Mouse (Mus musculus) hindbrain, embryonic 16.5 days (tissue): ENCODE measurements around the gene 4930412O13Rik. TPM values are rescaled to one million over a fixed set of nuclear protein-coding genes. Genes with fewer than 3 reads are reported as not detected.

ENCODE experiments used
- ATAC-seq: fragments of 200-750 bp; cut with Nextera tagmentation; 2 replicates; pipeline ENCODE4 v1.8.0; 2017; ENCODE audit warnings: moderate TSS enrichment, moderate library complexity
- H3K27ac ChIP-seq: fragments of 300-500 bp; sonication (generic); 2 replicates; pipeline ENCODE4 v1.5.1; 2014; ENCODE audit warnings: low read depth, mild to moderate bottlenecking, control low read depth, low read length, moderate library complexity
- H3K27me3 ChIP-seq: fragments of 300-500 bp; sonication (generic); replicated peaks from 2 replicates; pipeline ENCODE4 v1.6.1; 2014; ENCODE audit warnings: low read length; ENCODE audit not compliant: control insufficient read depth, insufficient read depth
- H3K36me3 ChIP-seq: fragments of 300-500 bp; sonication (generic); 2 replicates; pipeline ENCODE4 v1.6.1; 2014; ENCODE audit warnings: mild to moderate bottlenecking, low read length, moderate library complexity, mixed read lengths; ENCODE audit not compliant: control insufficient read depth, insufficient read depth
- H3K4me1 ChIP-seq: fragments of 300-500 bp; sonication (generic); 2 replicates; pipeline ENCODE4 v1.6.1; 2014; ENCODE audit warnings: low read depth, low read length; ENCODE audit not compliant: control insufficient read depth, insufficient read depth
- H3K4me2 ChIP-seq: fragments of 300-500 bp; sonication (generic); 2 replicates; pipeline ENCODE4 v1.6.1; 2014; ENCODE audit warnings: mild to moderate bottlenecking, low read length, control low read depth, moderate library complexity
- H3K4me3 ChIP-seq: fragments of 300-500 bp; sonication (generic); 2 replicates; pipeline ENCODE4 v1.5.1; 2014; ENCODE audit warnings: mild to moderate bottlenecking, low read length, control low read depth, moderate library complexity
- H3K9ac ChIP-seq: fragments of 300-500 bp; sonication (generic); 2 replicates; pipeline ENCODE4 v1.6.1; 2014; ENCODE audit warnings: low read depth, mild to moderate bottlenecking, control low read depth, low read length, moderate library complexity
- H3K9me3 ChIP-seq: fragments of 300-500 bp; sonication (generic); 2 replicates; pipeline ENCODE4 v1.6.1; 2014; ENCODE audit warnings: mild to moderate bottlenecking, low read length, moderate library complexity; ENCODE audit not compliant: control insufficient read depth
- WGBS: fragments of 180-500 bp; shearing (Covaris S2); extraction: QIAGEN DNeasy Blood & Tissue Kit; methylation state at CpG from one replicate; pipeline ENCODE4 v1.1.7; 2014; 5-methylcytosine and 5-hydroxymethylcytosine counted together
- polyA plus RNA-seq: library from polyadenylated mRNA; unstranded; fragments of >200 nt; fragmentation: Nextera tagmentation; extraction: Ambion mirVana; gene quantifications from 2 replicates; pipeline ENCODE4 v1.2.1, GENCODE M21; 2015

4930412O13Rik gene
- polyA plus RNA-seq, 1 experiment from 2014 or later, result 0.28 TPM

DNA sequence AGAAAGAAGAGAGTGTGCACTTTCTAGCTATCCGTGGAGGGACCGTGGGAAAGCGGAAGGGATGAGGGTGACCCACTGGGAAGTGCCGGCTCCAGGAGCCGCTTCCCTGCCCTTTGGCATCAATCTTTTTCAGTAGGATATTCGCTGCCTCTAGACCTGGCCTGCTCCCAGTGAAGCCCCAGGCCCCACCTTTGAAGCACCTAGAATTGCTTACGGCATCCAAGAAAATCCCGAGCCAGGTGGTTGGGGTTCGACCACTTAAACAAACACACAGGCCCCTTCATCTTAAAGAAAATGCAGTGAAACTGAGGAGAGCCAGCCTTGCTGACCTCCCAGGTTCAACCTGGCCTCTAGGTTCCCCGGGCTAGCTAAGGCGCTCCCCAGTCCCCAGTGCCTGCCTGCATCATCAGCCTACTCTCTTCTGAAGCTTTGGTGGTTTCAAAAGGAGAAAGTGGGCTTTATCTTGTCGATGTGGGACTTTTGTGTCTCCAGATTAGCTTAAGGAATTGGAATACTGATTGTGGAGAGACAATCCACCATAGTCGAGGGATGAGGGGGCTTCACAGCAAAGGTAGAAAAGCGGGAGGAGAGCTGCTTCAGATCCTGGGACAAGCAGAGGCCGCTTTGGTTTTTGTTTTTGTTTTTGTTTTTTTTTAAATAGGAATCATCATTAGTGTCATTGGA is 3.6 kb downstream of the 4930412O13Rik start:
- H3K4me3 ChIP-seq, result peak overlapping the region; percentile 17; the same call in 1 of the 2 replicates
- WGBS, result 2% methylated on average over 15 of the region's 15 CpGs
- no peak overlapping the region for H3K9ac ChIP-seq
- no peak overlapping the region for H3K27ac ChIP-seq
- H3K27me3 ChIP-seq, result peaks cover 54% of the 10 kb centered on the region
- H3K36me3 ChIP-seq, result no peaks in the 10 kb centered on the region
- no peaks in the 10 kb centered on the region for H3K9me3 ChIP-seq
- H3K4me2 ChIP-seq, result peak overlapping the region; percentile 47
- peaks cover 5% of the 10 kb centered on the region; the same call in 1 of the 2 replicates for H3K4me1 ChIP-seq
- ATAC-seq, result no peak

- no peak overlapping the region; the same call in 1 of the 2 replicates for H3K4me3 ChIP-seq
- WGBS, result 2% methylated on average over 14 of the region's 14 CpGs
- no peak overlapping the region for H3K27ac ChIP-seq
These were observed 4.2 kb downstream of the 4930412O13Rik start for GRCm38 (mm10) chr2:9885217-9885770.

GRCm38 (mm10) chr2:9886031-9886430 is 5.0 kb downstream of the 4930412O13Rik start:
- 11% methylated on average over 3 of the region's 3 CpGs for WGBS
- no peak for ATAC-seq
- Histone ChIP-seq H3K27ac (no peak overlapping the region; the same call in 1 of the 2 replicates), H3K4me1 (peaks cover 2% of the 10 kb centered on the region; the same call in 1 of the 2 replicates), H3K9me3 (no peaks in the 10 kb centered on the region), H3K27me3 (peaks cover 53% of the 10 kb centered on the region), H3K4me3 (no peak overlapping the region; the same call in 1 of the 2 replicates), H3K9ac (no peak overlapping the region), H3K36me3 (no peaks in the 10 kb centered on the region), H3K4me2 (peak overlapping the region; percentile 19; the same call in 1 of the 2 replicates)

More at GRCm38 (mm10) chr2:9885217-9885770, 4.2 kb downstream of the 4930412O13Rik start:
- Histone ChIP-seq H3K4me1 (peaks cover 5% of the 10 kb centered on the region; the same call in 1 of the 2 replicates), H3K9ac (no peak overlapping the region), H3K36me3 (no peaks in the 10 kb centered on the region), H3K9me3 (no peaks in the 10 kb centered on the region), H3K4me2 (no peak overlapping the region; the same call in 1 of the 2 replicates), H3K27me3 (peaks cover 54% of the 10 kb centered on the region)
- no peak for ATAC-seq

DNA sequence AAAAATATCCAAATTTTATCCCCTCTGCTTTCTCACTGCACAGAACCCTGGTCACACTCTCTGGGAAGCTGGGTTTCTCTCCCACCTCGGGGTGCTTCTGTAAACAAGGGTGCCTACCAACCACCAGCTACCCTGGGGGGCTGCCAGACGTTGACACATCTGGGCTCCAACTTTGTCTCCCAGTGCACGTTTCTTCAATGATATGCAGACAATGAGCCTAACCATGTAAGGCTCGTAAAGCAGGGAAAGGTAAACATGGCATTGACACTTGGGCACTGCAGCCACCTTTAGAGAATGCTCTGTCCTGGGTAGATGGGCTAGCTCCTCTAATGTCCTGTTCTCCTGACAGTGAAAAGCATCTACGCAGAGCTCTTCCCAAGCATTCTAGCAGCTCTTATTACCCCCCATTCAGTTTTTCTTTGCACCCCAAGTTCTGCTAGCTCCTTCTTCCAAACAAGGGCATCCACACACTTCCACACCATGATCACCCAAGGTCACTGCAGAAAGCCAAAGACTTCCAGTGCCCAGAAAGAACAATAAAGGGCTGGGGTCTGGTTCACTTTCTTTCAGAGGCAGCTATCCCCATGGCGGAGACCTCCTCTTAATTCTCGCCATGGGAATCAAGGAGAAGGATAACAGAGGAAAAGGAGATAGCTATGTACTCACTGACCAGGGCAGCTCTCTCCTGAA is 6.0 kb downstream of the 4930412O13Rik start:
- Histone ChIP-seq H3K36me3 (no peaks in the 10 kb centered on the region), H3K4me2 (no peak overlapping the region), H3K4me1 (no peaks in the 10 kb centered on the region; the same call in 1 of the 2 replicates), H3K27me3 (peaks cover 50% of the 10 kb centered on the region), H3K4me3 (peak overlapping the region; percentile 16), H3K9ac (no peak overlapping the region), H3K9me3 (no peaks in the 10 kb centered on the region), H3K27ac (no peak overlapping the region; the same call in 1 of the 2 replicates)
- WGBS, result 2% methylated on average over 7 of the region's 7 CpGs
- no peak for ATAC-seq

GRCm38 (mm10) chr2:9887636-9888035 is 6.6 kb downstream of the 4930412O13Rik start:
- Histone ChIP-seq H3K4me2 (peak overlapping the region; percentile 10; the same call in 1 of the 2 replicates), H3K4me3 (no peak overlapping the region; the same call in 1 of the 2 replicates), H3K36me3 (no peaks in the 10 kb centered on the region), H3K27me3 (peaks cover 49% of the 10 kb centered on the region), H3K4me1 (no peaks in the 10 kb centered on the region; the same call in 1 of the 2 replicates), H3K27ac (no peak overlapping the region), H3K9me3 (no peaks in the 10 kb centered on the region), H3K9ac (no peak overlapping the region)
- peak; percentile 43; the same call in 1 of the 2 replicates for ATAC-seq
- under 1% methylated on average over 7 of the region's 7 CpGs for WGBS

DNA sequence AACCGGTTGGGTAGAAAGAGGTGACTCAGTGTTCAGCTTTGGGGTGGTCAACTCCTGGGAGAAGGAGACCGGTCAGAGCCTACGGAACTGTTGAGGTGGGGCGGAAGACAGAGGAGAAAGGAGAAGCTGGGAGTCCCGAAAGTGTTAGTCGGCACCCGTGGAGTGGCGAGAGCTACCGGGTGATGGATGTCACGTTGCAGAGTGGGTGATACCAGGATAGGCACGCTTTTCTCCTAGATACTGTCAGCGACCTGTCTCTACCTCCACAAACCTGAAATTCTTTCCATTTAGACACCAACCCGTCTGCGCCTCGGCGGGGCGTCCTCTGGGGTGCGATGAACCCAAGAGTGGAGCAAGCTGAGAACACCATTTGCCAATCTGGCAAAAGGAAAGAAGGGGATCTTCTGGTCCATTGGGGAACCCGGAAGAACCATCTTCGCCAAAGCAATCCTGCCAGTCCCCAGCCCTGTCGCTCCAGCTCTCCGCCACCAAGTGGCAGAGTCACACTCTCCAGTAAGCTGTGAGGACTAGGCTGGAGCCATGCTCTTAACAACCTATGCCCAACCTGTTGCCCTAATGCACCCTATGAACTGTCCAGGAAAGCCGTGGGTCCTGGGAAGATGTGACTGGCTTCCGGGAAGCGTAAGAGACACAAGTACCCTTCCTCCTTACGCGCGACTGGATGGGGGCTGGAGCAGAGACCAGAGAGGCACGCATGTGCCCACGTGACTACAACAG is 8.0 kb downstream of the 4930412O13Rik start, which contains the start of gene 9230102O04Rik:
Gene 9230102O04Rik, minus strand, starts transcription at position 628 of the 738 bp plus-strand sequence.
- no peaks in the 10 kb centered on the region for H3K4me1 ChIP-seq
- WGBS, result under 1% methylated on average over 30 of the region's 30 CpGs
- H3K9me3 ChIP-seq, result no peaks in the 10 kb centered on the region
- peak within 1 kb of the TSS; percentile 26 for H3K4me3 ChIP-seq
- H3K9ac ChIP-seq, result no peak within 1 kb of the TSS
- peaks cover 57% of the 10 kb centered on the region for H3K27me3 ChIP-seq
- peak; percentile 74 for ATAC-seq
- no peaks in the 10 kb centered on the region for H3K36me3 ChIP-seq
- peak within 1 kb of the TSS; percentile 39 for H3K4me2 ChIP-seq
- no peak within 1 kb of the TSS for H3K27ac ChIP-seq

- Histone ChIP-seq H3K27ac (no peak within 1 kb of the TSS), H3K4me2 (peak within 1 kb of the TSS; percentile 39), H3K9me3 (no peaks in the 10 kb centered on the region), H3K4me3 (peak within 1 kb of the TSS; percentile 26), H3K27me3 (peaks cover 55% of the 10 kb centered on the region), H3K9ac (no peak within 1 kb of the TSS), H3K36me3 (no peaks in the 10 kb centered on the region), H3K4me1 (no peaks in the 10 kb centered on the region)
- no peak for ATAC-seq
- WGBS, result under 1% methylated on average over 23 of the region's 23 CpGs
These were observed 8.7 kb downstream of the 4930412O13Rik start, which contains the start of gene Gata3 for GRCm38 (mm10) chr2:9889651-9890183. TSS of gene Gata3 (minus strand) at chr2:9890034.

GRCm38 (mm10) chr2:9890251-9890650 is 9.2 kb downstream of the 4930412O13Rik start:
- no peak overlapping the region for H3K4me3 ChIP-seq
- ATAC-seq, result no peak
- 5% methylated on average over 8 of the region's 8 CpGs for WGBS

More at GRCm38 (mm10) chr2:9890251-9890650, 9.2 kb downstream of the 4930412O13Rik start:
- Histone ChIP-seq H3K36me3 (no peaks in the 10 kb centered on the region), H3K9me3 (no peaks in the 10 kb centered on the region), H3K9ac (no peak overlapping the region), H3K27ac (no peak overlapping the region), H3K27me3 (peaks cover 52% of the 10 kb centered on the region), H3K4me1 (no peaks in the 10 kb centered on the region), H3K4me2 (no peak overlapping the region)
